In the genomic region with DNA sequence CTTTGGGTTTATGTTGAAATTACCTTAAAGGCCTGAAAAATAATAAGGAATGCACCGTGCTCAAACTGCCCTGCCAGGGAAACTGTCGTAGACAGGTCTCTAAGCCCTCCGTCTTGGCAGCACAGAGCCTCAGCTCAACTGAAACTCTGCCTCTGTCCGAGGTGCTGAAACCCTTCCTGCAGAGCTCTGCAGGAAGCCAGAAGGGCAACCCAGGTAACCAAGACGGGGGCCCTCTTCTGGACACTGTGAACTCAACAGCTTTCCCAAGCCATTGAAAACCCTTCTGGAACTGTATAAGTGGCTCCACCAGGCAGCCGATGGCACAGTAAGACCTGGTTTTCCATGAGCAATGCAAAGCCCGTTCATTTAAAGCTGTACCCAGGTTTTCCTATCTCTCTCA, we compare ENCODE assay signal across 8 mouse cellular contexts. TPM values are rescaled to one million over a fixed set of nuclear protein-coding genes. Genes with fewer than 3 reads are reported as not detected.
A peak's percentile ranks its signal among the peaks of the same experiment; 100 is the strongest.
DNase-seq lines count a peak whose midpoint lies in the region; ATAC-seq and TF ChIP-seq lines count a peak whose summit lies in the region.

No protein-coding gene starts in this region.

- ATAC-seq in kidney, embryonic 15.5 days (replicated peaks; ENCODE audit: low FRiP score) = peak; percentile 34; the same call in 1 of the 2 replicates
- ATAC-seq in megakaryocyte, adult 5-6 weeks (ENCODE audit: poor library complexity, severe bottlenecking) = peak; percentile 63

- no peak overlapping the region for H3K27ac ChIP-seq in gastrocnemius, adult 2 months
- no peak overlapping the region for H3K27ac ChIP-seq in kidney, embryonic 15.5 days

- 9% methylated on average over 7 of the region's 7 CpGs for WGBS in kidney, embryonic 15.5 days

- H3K9me3 ChIP-seq in kidney, embryonic 15.5 days (replicated peaks) = no peaks in the 10 kb centered on the region

- H3K4me1 ChIP-seq in kidney, embryonic 15.5 days = peaks cover 20% of the 10 kb centered on the region

- peaks cover 17% of the 10 kb centered on the region for H3K27me3 ChIP-seq in kidney, embryonic 15.5 days

- H3K4me2 ChIP-seq in kidney, embryonic 15.5 days = no peak overlapping the region

- peak; percentile 48 for DNase-seq in right cerebral cortex, postnatal 4 days
- DNase-seq in right cerebral cortex, adult 2 months (ENCODE audit: low spot score in 2 of 2) = no peak
- peak; percentile 74 to 88 for DNase-seq in adrenal gland, adult (ENCODE audit: inconsistent age in 2 of 2, low spot score in 1 of 2)
- DNase-seq in gastrocnemius, adult 2 months = peak; percentile 76
- peak; percentile 81 for DNase-seq in thymus, postnatal 25 days
- no peak for DNase-seq in right cerebral cortex, postnatal 25 days

- peak; percentile 62 for TF ChIP-seq CTCF in gastrocnemius, adult 2 months (IDR thresholded peaks at IDR 0.05)

- no peaks in the 10 kb centered on the region for H3K36me3 ChIP-seq in kidney, embryonic 15.5 days

- intact Hi-C loops in gastrocnemius, adult 2 months (cut with DNase I) = loop anchor here (2.0 kb wide), 1 partner anchor 21 kb away; no protein-coding TSS in a partner anchor

- H3K4me3 ChIP-seq in gastrocnemius, adult 2 months = no peak overlapping the region
- H3K4me3 ChIP-seq in kidney, embryonic 15.5 days (replicated peaks) = no peak overlapping the region

- H3K9ac ChIP-seq in kidney, embryonic 15.5 days = no peak overlapping the region

RNA-seq across cellular contexts. Expression of a gene that starts 6.1 kb away (rescaled TPM):
- total RNA-seq in gastrocnemius, adult 2 months (2021) = 1 to 10 TPM; 1.4 to 2.2 TPM
- polyA plus RNA-seq in kidney, embryonic 15.5 days (2015; fragmentation: Nextera tagmentation; extraction: Ambion mirVana) = 7.1 and 7.2 TPM in 2 replicates
- not detected in 2 replicates for total RNA-seq in megakaryocyte, adult 5-6 weeks (2015)
- not detected in 2 replicates for total RNA-seq in megakaryocyte, adult 5-6 weeks (2017)

RNA-seq across cellular contexts. Expression of a gene that starts 7.1 kb away (rescaled TPM):
- 1 to 10 TPM; 5.0 to 7.1 TPM for total RNA-seq in gastrocnemius, adult 2 months (2021)
- polyA plus RNA-seq in kidney, embryonic 15.5 days (2015; fragmentation: Nextera tagmentation; extraction: Ambion mirVana) = 15.4 and 18.4 TPM in 2 replicates
- 0.05 and 0.25 TPM in 2 replicates for total RNA-seq in megakaryocyte, adult 5-6 weeks (2015)
- 0.16 and 0.29 TPM in 2 replicates for total RNA-seq in megakaryocyte, adult 5-6 weeks (2017)

RNA-seq across cellular contexts. Expression of a gene that starts 34.5 kb away (rescaled TPM):
- under 1 TPM in 1 of 2 experiments, not detected in 1; 0.06 TPM for total RNA-seq in gastrocnemius, adult 2 months (2021)
- polyA plus RNA-seq in kidney, embryonic 15.5 days (2015; fragmentation: Nextera tagmentation; extraction: Ambion mirVana) = 0.82 and 1.1 TPM in 2 replicates
- 0.33 and 0.50 TPM in 2 replicates for total RNA-seq in megakaryocyte, adult 5-6 weeks (2015)
- total RNA-seq in megakaryocyte, adult 5-6 weeks (2017) = 2.2 and 2.7 TPM in 2 replicates

RNA-seq across cellular contexts. Expression of a gene that starts 36.0 kb away (rescaled TPM):
- 10 to 100 TPM; 37.0 to 39.8 TPM for total RNA-seq in gastrocnemius, adult 2 months (2021)
- polyA plus RNA-seq in kidney, embryonic 15.5 days (2015; fragmentation: Nextera tagmentation; extraction: Ambion mirVana) = 59.2 and 62.0 TPM in 2 replicates
- 9.3 and 13.9 TPM in 2 replicates for total RNA-seq in megakaryocyte, adult 5-6 weeks (2015)
- 3.3 and 5.6 TPM in 2 replicates for total RNA-seq in megakaryocyte, adult 5-6 weeks (2017)

RNA-seq across cellular contexts. Expression of a gene that starts 55.7 kb away (rescaled TPM):
- total RNA-seq in gastrocnemius, adult 2 months (2021) = under 1 TPM; 0.47 to 0.54 TPM
- 0.39 and 0.53 TPM in 2 replicates for polyA plus RNA-seq in kidney, embryonic 15.5 days (2015; fragmentation: Nextera tagmentation; extraction: Ambion mirVana)
- not detected in 2 replicates for total RNA-seq in megakaryocyte, adult 5-6 weeks (2015)
- not detected in 2 replicates for total RNA-seq in megakaryocyte, adult 5-6 weeks (2017)

Comparison
In these comparisons a context has a peak if more than half of its experiments do, and no peak if none do; other contexts are left out.
1. DNase-seq: peak in right cerebral cortex, postnatal 4 days (single experiment), adrenal gland, adult (2 of 2), gastrocnemius, adult 2 months (single experiment) and thymus, postnatal 25 days (single experiment); none in right cerebral cortex, adult 2 months (0 of 2) and right cerebral cortex, postnatal 25 days (single experiment).
2. RNA of a gene that starts 7.1 kb away (total RNA-seq): 5.0 to 7.1 TPM in gastrocnemius, adult 2 months; 0.05 to 0.29 TPM in megakaryocyte, adult 5-6 weeks; every median in the first group is over 4 times any median in the second.